Mouse (Mus musculus): ENCODE measurements around the gene Olig2. TPM values are rescaled to one million over a fixed set of nuclear protein-coding genes. Genes with fewer than 3 reads are reported as not detected.
A peak's percentile ranks its signal among the peaks of the same experiment; 100 is the strongest.

The Olig2 gene
- polyA plus RNA-seq, 1 experiment from 2014 or later, result not detected

- 76% methylated on average over 3 of the region's 3 CpGs for WGBS
- H3K27ac ChIP-seq (ENCODE audit: low read depth, low read length), result no peak overlapping the region
- H3K36me3 ChIP-seq (ENCODE audit: control insufficient read depth, insufficient read depth, low read length), result no peaks in the 10 kb centered on the region
- H3K9me3 ChIP-seq (ENCODE audit: control insufficient read depth, low read length), result no peaks in the 10 kb centered on the region
- no peak overlapping the region for H3K9ac ChIP-seq (ENCODE audit: low read depth, low read length)
- H3K27me3 ChIP-seq (replicated peaks; ENCODE audit: control insufficient read depth, insufficient read depth, low read length), result peaks cover 41% of the 10 kb centered on the region
- DNase-seq (ENCODE audit: low spot score) (no peak), ATAC-seq (replicated peaks; ENCODE audit: low FRiP score) (no peak)
- H3K4me1 ChIP-seq (replicated peaks; ENCODE audit: control insufficient read depth, insufficient read depth, low read length), result no peaks in the 10 kb centered on the region
- no peak overlapping the region for H3K4me2 ChIP-seq
- H3K4me3 ChIP-seq (ENCODE audit: low read depth, low read length), result no peak overlapping the region
Measured at GRCm38 (mm10) chr16:91260861-91261260, 35.6 kb downstream of the Olig2 start.

DNA sequence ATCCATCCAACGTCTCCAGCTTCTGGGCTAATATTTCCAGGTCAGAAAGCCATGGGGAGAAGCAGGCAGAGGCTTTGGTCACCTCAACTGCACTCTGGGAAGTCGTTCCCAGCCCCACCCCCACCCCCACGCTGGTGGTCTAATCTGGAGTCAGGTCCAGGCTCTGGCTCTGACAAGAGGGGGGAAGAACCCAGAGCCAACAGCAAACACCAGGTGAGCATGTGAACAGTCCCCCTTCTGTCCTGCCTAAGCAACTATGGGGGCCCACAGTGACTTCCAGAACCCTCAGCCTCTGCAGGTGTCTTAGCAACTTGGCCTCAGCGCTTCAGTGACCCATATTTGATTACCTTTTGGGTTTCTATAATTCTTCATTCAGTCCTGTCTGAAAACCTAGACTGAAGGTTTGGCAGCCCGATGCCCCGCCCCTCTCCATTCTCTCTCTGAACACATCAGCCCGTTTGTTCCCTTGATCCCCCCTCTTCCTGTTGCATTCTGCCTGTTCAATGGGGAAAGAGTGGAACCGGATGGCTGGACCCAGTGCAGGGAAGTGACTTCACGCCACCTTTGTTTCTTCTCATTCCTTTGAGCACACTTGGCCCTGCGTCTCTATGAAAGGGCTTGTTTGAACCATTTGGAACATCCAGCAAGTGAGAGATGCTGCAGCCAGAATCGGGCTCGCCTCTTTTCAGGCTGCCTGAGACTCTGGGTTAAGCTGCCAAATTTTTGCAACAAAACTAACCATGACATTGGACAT, 37.4 kb downstream of the Olig2 start:
- Histone ChIP-seq H3K27me3 (replicated peaks; ENCODE audit: control insufficient read depth, insufficient read depth, low read length) (peaks cover 40% of the 10 kb centered on the region), H3K9ac (ENCODE audit: low read depth, low read length) (no peak overlapping the region), H3K4me1 (replicated peaks; ENCODE audit: control insufficient read depth, insufficient read depth, low read length) (no peaks in the 10 kb centered on the region), H3K4me3 (ENCODE audit: low read depth, low read length) (no peak overlapping the region), H3K4me2 (no peak overlapping the region), H3K9me3 (ENCODE audit: control insufficient read depth, low read length) (no peaks in the 10 kb centered on the region), H3K27ac (ENCODE audit: low read depth, low read length) (no peak overlapping the region), H3K36me3 (ENCODE audit: control insufficient read depth, insufficient read depth, low read length) (no peaks in the 10 kb centered on the region)
- 48% methylated on average over 12 of the region's 12 CpGs for WGBS
- no peak for ATAC-seq (replicated peaks; ENCODE audit: low FRiP score)
- no peak for DNase-seq (ENCODE audit: low spot score)

- no peaks in the 10 kb centered on the region for H3K36me3 ChIP-seq (ENCODE audit: control insufficient read depth, insufficient read depth, low read length)
- peaks cover 4% of the 10 kb centered on the region; the same call in 1 of the 2 replicates for H3K4me1 ChIP-seq (replicated peaks; ENCODE audit: control insufficient read depth, insufficient read depth, low read length)
- no peak overlapping the region for H3K27ac ChIP-seq (ENCODE audit: low read depth, low read length)
- H3K4me2 ChIP-seq, result no peak overlapping the region
- ATAC-seq (replicated peaks; ENCODE audit: low FRiP score), result no peak
- H3K9ac ChIP-seq (ENCODE audit: low read depth, low read length), result no peak overlapping the region
- WGBS, result 80% methylated on average over 6 of the region's 6 CpGs
- no peak for DNase-seq (ENCODE audit: low spot score)
- peaks cover 62% of the 10 kb centered on the region for H3K27me3 ChIP-seq (replicated peaks; ENCODE audit: control insufficient read depth, insufficient read depth, low read length)
- H3K4me3 ChIP-seq (ENCODE audit: low read depth, low read length), result no peak overlapping the region
- no peaks in the 10 kb centered on the region for H3K9me3 ChIP-seq (ENCODE audit: control insufficient read depth, low read length)
Measured at GRCm38 (mm10) chr16:91265972-91266371, 40.7 kb downstream of the Olig2 start.

GRCm38 (mm10) chr16:91268724-91269452, 43.6 kb downstream of the Olig2 start:
- WGBS, result 13% methylated on average over 13 of the region's 13 CpGs
- no peaks in the 10 kb centered on the region for H3K9me3 ChIP-seq (ENCODE audit: control insufficient read depth, low read length)
- no peaks in the 10 kb centered on the region for H3K36me3 ChIP-seq (ENCODE audit: control insufficient read depth, insufficient read depth, low read length)
- H3K4me3 ChIP-seq (ENCODE audit: low read depth, low read length), result peak overlapping the region; percentile 43
- ATAC-seq (replicated peaks; ENCODE audit: low FRiP score) (no peak), DNase-seq (ENCODE audit: low spot score) (no peak)
- no peak overlapping the region for H3K27ac ChIP-seq (ENCODE audit: low read depth, low read length)
- H3K27me3 ChIP-seq (replicated peaks; ENCODE audit: control insufficient read depth, insufficient read depth, low read length), result peaks cover 83% of the 10 kb centered on the region
- peak overlapping the region; percentile 63 for H3K4me2 ChIP-seq
- peaks cover 4% of the 10 kb centered on the region; the same call in 1 of the 2 replicates for H3K4me1 ChIP-seq (replicated peaks; ENCODE audit: control insufficient read depth, insufficient read depth, low read length)
- no peak overlapping the region for H3K9ac ChIP-seq (ENCODE audit: low read depth, low read length)

DNA sequence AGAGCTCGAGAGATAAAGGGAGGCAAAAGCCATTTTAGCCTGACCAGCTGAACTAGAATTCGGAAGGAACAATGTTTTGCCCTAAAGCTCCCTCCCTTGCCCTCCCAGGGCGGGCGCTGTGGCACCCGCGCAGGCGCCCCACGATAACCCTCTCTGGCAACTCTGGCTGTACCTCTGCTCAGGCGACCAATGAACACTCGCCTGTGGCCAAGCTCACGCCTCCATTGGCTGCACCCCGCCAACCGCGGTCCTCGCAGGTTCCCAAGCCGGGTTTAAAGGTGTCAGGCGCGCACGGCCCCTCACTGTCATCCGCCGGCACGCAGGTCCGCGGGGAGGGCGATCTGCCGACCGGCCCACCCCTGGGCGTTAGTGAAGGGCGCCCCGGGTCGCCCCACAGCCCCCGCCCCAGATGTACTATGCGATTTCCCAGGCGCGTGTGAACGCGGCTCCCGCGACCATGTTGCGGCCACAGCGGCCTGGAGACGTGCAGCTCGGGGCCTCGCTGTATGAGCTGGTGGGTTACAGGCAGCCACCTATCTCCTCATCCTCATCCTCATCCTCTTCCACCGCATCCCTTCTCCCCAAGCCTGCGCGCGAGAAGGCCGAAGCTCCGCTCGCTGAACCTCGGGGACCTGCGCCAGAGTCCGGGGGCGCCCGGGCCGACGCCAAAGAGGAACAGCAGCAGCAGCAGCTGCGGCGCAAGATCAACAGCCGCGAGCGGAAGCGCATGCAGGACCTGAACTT, 44.4 kb downstream of the Olig2 start, which contains the start of gene Olig1:
Olig1 (plus strand) TSS at position 305 of the 744 bp plus-strand sequence.
- Histone ChIP-seq H3K4me3 (ENCODE audit: low read depth, low read length) (peak within 1 kb of the TSS; percentile 43), H3K9me3 (ENCODE audit: control insufficient read depth, low read length) (no peaks in the 10 kb centered on the region), H3K4me2 (peak within 1 kb of the TSS; percentile 63), H3K4me1 (replicated peaks; ENCODE audit: control insufficient read depth, insufficient read depth, low read length) (peaks cover 4% of the 10 kb centered on the region; the same call in 1 of the 2 replicates), H3K9ac (ENCODE audit: low read depth, low read length) (no peak within 1 kb of the TSS), H3K27ac (ENCODE audit: low read depth, low read length) (no peak within 1 kb of the TSS), H3K27me3 (replicated peaks; ENCODE audit: control insufficient read depth, insufficient read depth, low read length) (peaks cover 88% of the 10 kb centered on the region), H3K36me3 (ENCODE audit: control insufficient read depth, insufficient read depth, low read length) (no peaks in the 10 kb centered on the region)
- peak; percentile 49 for DNase-seq (ENCODE audit: low spot score)
- peak; percentile 63; the same call in 1 of the 2 replicates for ATAC-seq (replicated peaks; ENCODE audit: low FRiP score)
- 1% methylated on average over 64 of the region's 64 CpGs for WGBS

DNA sequence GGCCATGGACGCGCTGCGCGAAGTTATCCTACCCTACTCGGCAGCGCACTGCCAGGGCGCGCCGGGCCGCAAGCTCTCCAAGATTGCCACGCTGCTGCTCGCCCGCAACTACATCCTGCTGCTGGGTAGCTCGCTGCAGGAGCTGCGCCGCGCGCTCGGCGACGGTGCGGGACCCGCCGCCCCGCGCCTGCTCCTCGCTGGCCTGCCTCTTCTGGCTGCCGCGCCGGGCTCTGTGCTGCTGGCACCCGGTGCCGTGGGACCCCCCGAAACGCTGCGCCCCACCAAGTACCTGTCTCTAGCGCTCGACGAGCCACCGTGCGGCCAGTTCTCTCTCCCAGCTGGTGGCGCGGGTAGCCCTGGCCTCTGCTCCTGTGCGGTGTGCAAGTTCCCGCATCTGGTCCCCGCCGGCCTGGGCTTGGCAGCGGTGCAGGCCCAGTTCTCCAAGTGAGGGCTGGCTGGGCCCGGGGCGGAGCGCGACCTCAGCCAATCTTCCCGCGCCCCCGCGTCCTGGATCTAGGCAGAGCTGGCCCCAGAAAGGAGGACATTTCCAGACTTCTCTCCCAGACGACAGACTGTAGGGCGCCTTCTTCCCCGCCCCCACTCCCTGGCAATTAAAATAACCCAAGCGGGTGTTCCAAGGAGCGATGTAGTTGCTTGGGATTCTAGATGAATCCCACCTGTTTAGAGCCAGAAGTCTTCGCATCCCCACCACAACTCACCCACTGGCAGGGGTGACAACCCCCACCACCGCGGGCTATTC, 45.1 kb downstream of the Olig2 start:
- 1% methylated on average over 63 of the region's 63 CpGs for WGBS
- H3K4me1 ChIP-seq (replicated peaks; ENCODE audit: control insufficient read depth, insufficient read depth, low read length), result peaks cover 4% of the 10 kb centered on the region; the same call in 1 of the 2 replicates
- no peak overlapping the region for H3K27ac ChIP-seq (ENCODE audit: low read depth, low read length)
- ATAC-seq (replicated peaks; ENCODE audit: low FRiP score), result no peak
- H3K9ac ChIP-seq (ENCODE audit: low read depth, low read length), result no peak overlapping the region
- DNase-seq (ENCODE audit: low spot score), result peak; percentile 37
- H3K36me3 ChIP-seq (ENCODE audit: control insufficient read depth, insufficient read depth, low read length), result no peaks in the 10 kb centered on the region
- H3K9me3 ChIP-seq (ENCODE audit: control insufficient read depth, low read length), result no peaks in the 10 kb centered on the region
- peak overlapping the region; percentile 43 for H3K4me3 ChIP-seq (ENCODE audit: low read depth, low read length)
- peak overlapping the region; percentile 63 for H3K4me2 ChIP-seq
- H3K27me3 ChIP-seq (replicated peaks; ENCODE audit: control insufficient read depth, insufficient read depth, low read length), result peaks cover 94% of the 10 kb centered on the region

- no peak overlapping the region for H3K4me3 ChIP-seq (ENCODE audit: low read depth, low read length)
- H3K4me2 ChIP-seq, result no peak overlapping the region
- no peak for DNase-seq (ENCODE audit: low spot score)
Measured at GRCm38 (mm10) chr16:91270982-91271549, 45.8 kb downstream of the Olig2 start.

More at GRCm38 (mm10) chr16:91270982-91271549, 45.8 kb downstream of the Olig2 start:
- Histone ChIP-seq H3K36me3 (ENCODE audit: control insufficient read depth, insufficient read depth, low read length) (no peaks in the 10 kb centered on the region), H3K9ac (ENCODE audit: low read depth, low read length) (no peak overlapping the region), H3K4me1 (replicated peaks; ENCODE audit: control insufficient read depth, insufficient read depth, low read length) (peaks cover 4% of the 10 kb centered on the region; the same call in 1 of the 2 replicates), H3K27me3 (replicated peaks; ENCODE audit: control insufficient read depth, insufficient read depth, low read length) (peaks cover 98% of the 10 kb centered on the region), H3K9me3 (ENCODE audit: control insufficient read depth, low read length) (no peaks in the 10 kb centered on the region), H3K27ac (ENCODE audit: low read depth, low read length) (no peak overlapping the region)
- 3% methylated on average over 29 of the region's 29 CpGs for WGBS
- no peak for ATAC-seq (replicated peaks; ENCODE audit: low FRiP score)

Measured in liver, embryonic 11.5 days (tissue).